Mouse (Mus musculus) hematopoietic multipotent progenitor cell, adult 10-12 weeks (in vitro differentiated cells): ENCODE measurements around the gene Defb48. TPM values are rescaled to one million over a fixed set of nuclear protein-coding genes. Genes with fewer than 3 reads are reported as not detected.

Experiments used
- polyA plus RNA-seq: library from polyadenylated mRNA; stranded (reverse); fragments of >175 nt; gene quantifications from 2 replicates; pipeline ENCODE4 v1.2.3, GENCODE M21; 2012; ENCODE audit warnings: low replicate concordance

Defb48 gene
- polyA plus RNA-seq: not detected in 2 replicates

GRCm38 (mm10) chr14:62984410-62984809 lies at the start of gene Defb48:
TSS of gene Defb48 (minus strand) at chr14:62984510.

GRCm38 (mm10) chr14:63011471-63011870 lies 27.2 kb upstream of the Defb48 start, which contains the start of gene Defb43:
TSS of gene Defb43 (plus strand) at chr14:63011771.

GRCm38 (mm10) chr14:62997777-62998176 lies 13.5 kb upstream of the Defb48 start, which contains the start of gene Defb47:
TSS of gene Defb47 (plus strand) at chr14:62998077.

Other genes starting within 250 kb of the Defb48 start
- 12.4 and 21.5 TPM in 2 replicates for gene Ints6, start 223.3 kb downstream of the Defb48 start, polyA plus RNA-seq
- 7.7 and 12.4 TPM in 2 replicates for gene Wdfy2, start 146.8 kb downstream of the Defb48 start, polyA plus RNA-seq
- not detected in 2 replicates for gene Defb47, start 13.6 kb upstream of the Defb48 start, polyA plus RNA-seq
- gene Defb43, start 27.3 kb upstream of the Defb48 start, polyA plus RNA-seq: not detected in 2 replicates
- not detected in 2 replicates for gene Defb42, start 62.5 kb upstream of the Defb48 start, polyA plus RNA-seq
- not detected in 2 replicates for gene Defb30, start 65.5 kb upstream of the Defb48 start, polyA plus RNA-seq